In the genomic region with DNA sequence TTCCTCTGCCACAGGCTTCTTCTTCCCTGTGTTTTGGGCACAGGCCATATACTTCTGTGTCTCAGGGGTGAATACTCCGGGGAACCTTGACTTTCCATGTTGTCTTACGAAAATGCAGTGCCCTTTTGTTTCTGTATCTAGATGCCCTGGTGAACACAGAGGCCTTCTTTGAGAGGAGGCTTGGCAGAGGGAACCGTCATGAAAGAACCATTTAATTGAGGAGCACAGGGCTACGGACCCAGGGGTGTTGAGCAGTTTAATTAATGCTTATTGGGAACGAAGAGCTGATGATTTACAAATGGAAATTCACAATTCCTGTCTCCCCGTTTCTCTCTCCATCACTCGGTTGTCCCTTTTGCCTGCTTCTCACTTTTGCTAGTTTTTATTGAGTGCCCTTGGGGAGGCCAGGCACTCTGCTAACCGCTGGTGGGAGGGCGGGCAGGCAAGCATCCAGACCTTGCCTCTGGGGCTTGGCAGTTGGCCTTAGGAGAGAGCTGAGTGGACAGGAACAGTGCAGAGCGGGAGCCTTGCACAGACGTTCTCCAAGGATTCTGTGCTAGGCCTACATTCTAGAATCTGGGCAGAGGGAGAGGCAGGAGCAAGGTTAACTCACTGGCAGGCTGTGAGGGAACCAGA, we compare ENCODE assay signal across 10 mouse cellular contexts. TPM values are rescaled to one million over a fixed set of nuclear protein-coding genes. Genes with fewer than 3 reads are reported as not detected.
DNase-seq lines count a peak whose midpoint lies in the region; TF ChIP-seq lines count a peak whose summit lies in the region.
"Had no signal": no experiment of that assay in that cellular context is flagged by ENCODE, and none has a peak within 500 bp of the region (broad histone marks: within the 10 kb centered on the region; RNA-seq: fewer than 3 reads in every experiment).

No protein-coding gene starts in this region.

- peak; percentile 23 for DNase-seq in kidney, postnatal 10 days
- DNase-seq in kidney, adult 8-10 months = no peak
- DNase-seq in 3134 (ENCODE audit: extremely low read depth, insufficient read length, low spot score) = peak; percentile 63
- peak; percentile 82 for DNase-seq in Muller cell, postnatal 12 days (ENCODE audit: inconsistent ontology term)
- peak; percentile 57 to 70 for DNase-seq in layer of hippocampus, postnatal 10 days (ENCODE audit: low spot score in 2 of 2)
- no peak for DNase-seq in lung, adult 2 months
- DNase-seq in embryonic facial prominence, embryonic 10.5 days (ENCODE audit: low spot score) = no peak

- H3K4me3 ChIP-seq in lung, adult 2 months (replicated peaks; ENCODE audit: extremely low read depth, low read depth, low read length) = no peak overlapping the region
- H3K4me3 ChIP-seq in embryonic facial prominence, embryonic 10.5 days = no peak overlapping the region
- H3K4me3 ChIP-seq: forebrain, embryonic 12.5 days; heart, embryonic 13.5 days had no signal

- H3K27me3 ChIP-seq in embryonic facial prominence, embryonic 10.5 days (replicated peaks; ENCODE audit: low read depth, poor library complexity, severe bottlenecking) = no peaks in the 10 kb centered on the region
- H3K27me3 ChIP-seq: forebrain, embryonic 12.5 days; heart, embryonic 13.5 days had no signal

- no peaks in the 10 kb centered on the region for H3K36me3 ChIP-seq in embryonic facial prominence, embryonic 10.5 days (replicated peaks)
- H3K36me3 ChIP-seq: forebrain, embryonic 12.5 days; heart, embryonic 13.5 days had no signal

- no peaks in the 10 kb centered on the region for H3K9me3 ChIP-seq in embryonic facial prominence, embryonic 10.5 days
- H3K9me3 ChIP-seq: forebrain, embryonic 12.5 days; heart, embryonic 13.5 days had no signal

- H3K4me1 ChIP-seq in lung, adult 2 months (ENCODE audit: control insufficient read depth, insufficient read depth, low read length) = no peaks in the 10 kb centered on the region
- H3K4me1 ChIP-seq in embryonic facial prominence, embryonic 10.5 days = peaks cover 23% of the 10 kb centered on the region
- H3K4me1 ChIP-seq: forebrain, embryonic 12.5 days had no signal

- no peak for TF ChIP-seq POLR2A in lung, adult 2 months (IDR thresholded peaks at IDR 0.05; ENCODE audit: borderline replicate concordance, extremely low read depth, low read depth, low read length)

- no peak overlapping the region for H3K27ac ChIP-seq in embryonic facial prominence, embryonic 10.5 days (replicated peaks)
- H3K27ac ChIP-seq: forebrain, embryonic 12.5 days; heart, embryonic 13.5 days had no signal

- TF ChIP-seq CTCF in lung, adult 2 months (IDR thresholded peaks at IDR 0.05; ENCODE audit: insufficient read depth, low read length) = no peak

- 73% methylated on average over 11 of the region's 11 CpGs for WGBS in lung, adult 2 months
- WGBS in embryonic facial prominence, embryonic 10.5 days = 69% methylated on average over 11 of the region's 11 CpGs

RNA-seq across cellular contexts. Expression of gene Lypd6b, which starts 18.4 kb away (rescaled TPM):
- 1 to 10 TPM; 8.0 to 8.4 TPM for total RNA-seq in layer of hippocampus, postnatal 10 days (2021)
- polyA plus RNA-seq in lung, adult 2 months (2012; rRNA removed) = 1.0 and 1.5 TPM in 2 replicates
- 2.9 and 3.9 TPM in 2 replicates for polyA plus RNA-seq in embryonic facial prominence, embryonic 10.5 days (2016; fragmentation: Nextera tagmentation; extraction: Ambion mirVana)
- total RNA-seq: monocyte, adult 5-6 weeks had no signal

Comparison
In these comparisons a context has a peak if more than half of its experiments do, and no peak if none do; other contexts are left out.
1. DNase-seq: peak in kidney, postnatal 10 days (single experiment), 3134 (single experiment), Muller cell, postnatal 12 days (single experiment) and layer of hippocampus, postnatal 10 days (2 of 2); none in kidney, adult 8-10 months (0 of 2), lung, adult 2 months (single experiment) and embryonic facial prominence, embryonic 10.5 days (single experiment).